In the genomic region with DNA sequence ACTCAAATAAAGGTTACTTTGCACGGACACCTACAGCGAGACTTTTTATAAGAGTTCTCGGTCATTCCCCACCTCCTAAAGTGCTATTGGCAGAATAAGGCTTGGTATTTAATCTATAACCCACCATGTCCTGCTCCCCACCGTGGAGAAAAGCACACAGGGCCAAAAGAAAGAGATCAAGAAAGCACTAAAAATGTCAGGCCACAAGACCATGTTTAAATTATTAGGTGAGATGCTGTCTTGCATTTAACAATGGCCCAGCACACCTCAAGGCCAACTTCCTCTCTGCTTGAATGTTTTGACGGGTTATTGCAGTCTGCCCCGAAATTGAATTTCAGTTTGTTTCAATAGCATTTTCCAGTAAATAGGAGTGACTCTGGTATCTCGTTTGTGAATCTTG, we compare ENCODE assay signal across 29 mouse cellular contexts. TPM values are rescaled to one million over a fixed set of nuclear protein-coding genes. Genes with fewer than 3 reads are reported as not detected.
DNase-seq lines count a peak whose midpoint lies in the region; ATAC-seq and TF ChIP-seq lines count a peak whose summit lies in the region.
"Had no signal": no experiment of that assay in that cellular context is flagged by ENCODE, and none has a peak within 500 bp of the region (broad histone marks: within the 10 kb centered on the region; RNA-seq: fewer than 3 reads in every experiment).

No protein-coding gene starts in this region.

- WGBS in limb, embryonic 12.5 days, result 10% methylated on average over 7 of the region's 7 CpGs

- H3K36me3 ChIP-seq in limb, embryonic 12.5 days, result no peaks in the 10 kb centered on the region
- H3K36me3 ChIP-seq: embryonic facial prominence, embryonic 15.5 days; forebrain, embryonic 12.5 days; liver, embryonic 15.5 days; midbrain, embryonic 10.5 days; midbrain, embryonic 15.5 days; neural tube, embryonic 12.5 days had no signal

- intact Hi-C loops in gastrocnemius, adult 2 months (cut with DNase I), result no loop called here

- peak overlapping the region; percentile 20 for H3K4me2 ChIP-seq in limb, embryonic 12.5 days
- H3K4me2 ChIP-seq: embryonic facial prominence, embryonic 15.5 days; forebrain, embryonic 12.5 days; liver, embryonic 15.5 days; lung, embryonic 14.5 days; midbrain, embryonic 15.5 days; neural tube, embryonic 12.5 days had no signal

- DNase-seq in gastrocnemius, adult 2 months, result no peak
- no peak for DNase-seq in gastrocnemius, adult 18-20 months (ENCODE audit: low spot score)
- peak; percentile 19 for DNase-seq in embryo, embryonic 11.5 days (ENCODE audit: low read depth, low spot score)
- no peak for DNase-seq in right cerebral cortex, postnatal 4 days
- DNase-seq in cerebellum, adult 11-12 months, result no peak
- DNase-seq: adrenal gland, postnatal 10 days; cerebellum, adult 11 months; cerebellum, postnatal 10 days; forebrain, postnatal 0 days; gastrocnemius, postnatal 36 days; kidney, adult 9 months; kidney, postnatal 14 days; lung, embryonic 14.5 days; lung, postnatal 14 days; right cerebral cortex, adult 18-20 months; thymus, adult 2 months; thymus, postnatal 36 days had no signal

- H3K9ac ChIP-seq in limb, embryonic 12.5 days (replicated peaks), result no peak overlapping the region
- H3K9ac ChIP-seq: embryonic facial prominence, embryonic 15.5 days; forebrain, embryonic 12.5 days; forebrain, postnatal 0 days; liver, embryonic 15.5 days; lung, embryonic 14.5 days; midbrain, embryonic 15.5 days; neural tube, embryonic 12.5 days had no signal

- peaks cover 45% of the 10 kb centered on the region for H3K4me1 ChIP-seq in brown adipose tissue, adult 24 weeks (ENCODE audit: control insufficient read depth, insufficient read depth, insufficient read length, low read length)
- peaks cover 58% of the 10 kb centered on the region for H3K4me1 ChIP-seq in limb, embryonic 12.5 days (replicated peaks)
- H3K4me1 ChIP-seq: liver, embryonic 15.5 days had no signal

- ATAC-seq in limb, embryonic 12.5 days (ENCODE audit: insufficient number of reproducible peaks, insufficient read depth, low FRiP score, low TSS enrichment, low read depth), result peak; percentile 48; the same call in 1 of the 2 replicates
- ATAC-seq: forebrain, postnatal 0 days; hindbrain, postnatal 0 days; intestine, embryonic 16.5 days; midbrain, embryonic 15.5 days; Patski had no signal

- no peak overlapping the region for H3K4me3 ChIP-seq in gastrocnemius, adult 2 months
- H3K4me3 ChIP-seq in brown adipose tissue, adult 24 weeks (ENCODE audit: insufficient read depth, low read depth, low read length), result no peak overlapping the region
- H3K4me3 ChIP-seq in limb, embryonic 12.5 days (replicated peaks), result no peak overlapping the region
- H3K4me3 ChIP-seq: embryonic facial prominence, embryonic 15.5 days; forebrain, embryonic 12.5 days; liver, embryonic 15.5 days; midbrain, embryonic 10.5 days; midbrain, embryonic 15.5 days; neural tube, embryonic 12.5 days had no signal

- H3K9me3 ChIP-seq in limb, embryonic 12.5 days, result no peaks in the 10 kb centered on the region
- H3K9me3 ChIP-seq: embryonic facial prominence, embryonic 15.5 days; forebrain, embryonic 12.5 days; liver, embryonic 15.5 days; midbrain, embryonic 10.5 days; midbrain, embryonic 15.5 days; neural tube, embryonic 12.5 days had no signal

- H3K27me3 ChIP-seq in limb, embryonic 12.5 days, result no peaks in the 10 kb centered on the region
- H3K27me3 ChIP-seq: embryonic facial prominence, embryonic 15.5 days; forebrain, embryonic 12.5 days; liver, embryonic 15.5 days; midbrain, embryonic 15.5 days; neural tube, embryonic 12.5 days; Patski had no signal

- TF ChIP-seq CTCF in gastrocnemius, adult 2 months (IDR thresholded peaks at IDR 0.05), result no peak

- 0 out of 2 replicates have a peak overlapping the region, but pooled peaks have one; percentile 20 for H3K27ac ChIP-seq in gastrocnemius, adult 2 months
- H3K27ac ChIP-seq in brown adipose tissue, adult 24 weeks (replicated peaks; ENCODE audit: low read depth, low read length), result 0 out of 2 replicates have a peak overlapping the region, but pooled peaks have one; percentile 18
- H3K27ac ChIP-seq in limb, embryonic 12.5 days, result peak overlapping the region; percentile 60; the same call in 1 of the 2 replicates
- H3K27ac ChIP-seq: embryonic facial prominence, embryonic 15.5 days; forebrain, embryonic 12.5 days; hindbrain, postnatal 0 days; liver, embryonic 15.5 days; midbrain, embryonic 10.5 days; midbrain, embryonic 15.5 days; neural tube, embryonic 12.5 days had no signal

RNA-seq across cellular contexts. Expression of a gene that starts 38.6 kb away (rescaled TPM):
- 10 to 100 TPM; 25.7 to 44.6 TPM for total RNA-seq in gastrocnemius, adult 2 months (2021)
- 10 to 100 TPM; 23.7 to 29.0 TPM for total RNA-seq in gastrocnemius, adult 18-20 months (2021)
- polyA plus RNA-seq in brown adipose tissue, adult 24 weeks (2012; ENCODE audit: insufficient read depth, insufficient read length, missing spikeins), result 56.0 and 73.5 TPM in 2 replicates
- polyA plus RNA-seq in limb, embryonic 12.5 days (2016; fragmentation: Nextera tagmentation; extraction: Ambion mirVana), result 50.6 and 52.1 TPM in 2 replicates
- total RNA-seq: MEL had no signal
